Mouse (Mus musculus): Measurements from ENCODE around the gene Tmigd3.
"Not testable (repeated sequence)": the region's sequence is repeated elsewhere in the genome, so short reads cannot be mapped to it uniquely, and the experiment has no call there.

Tmigd3 gene

DNA sequence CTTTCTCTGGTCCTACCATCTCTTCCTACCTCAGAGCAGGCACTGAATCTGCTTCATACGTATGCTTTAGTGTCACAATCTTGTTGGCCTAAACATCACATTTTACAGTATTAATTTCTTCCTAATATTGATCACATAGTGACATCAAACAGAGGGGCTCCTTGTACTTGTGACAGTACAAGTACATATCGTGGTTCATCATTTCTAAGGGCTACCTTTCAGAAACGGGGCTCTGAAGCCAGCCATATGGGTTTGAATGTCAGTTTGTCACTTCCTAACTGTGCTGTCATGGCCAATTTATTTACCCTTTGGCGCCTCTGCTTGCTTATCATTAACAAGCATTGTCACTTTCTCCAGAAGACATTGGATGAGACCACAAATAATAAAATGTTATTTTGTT is 30.8 kb downstream of the Tmigd3 start:
- DNase-seq (ENCODE audit: low spot score in 2 of 2): no peak

DNA sequence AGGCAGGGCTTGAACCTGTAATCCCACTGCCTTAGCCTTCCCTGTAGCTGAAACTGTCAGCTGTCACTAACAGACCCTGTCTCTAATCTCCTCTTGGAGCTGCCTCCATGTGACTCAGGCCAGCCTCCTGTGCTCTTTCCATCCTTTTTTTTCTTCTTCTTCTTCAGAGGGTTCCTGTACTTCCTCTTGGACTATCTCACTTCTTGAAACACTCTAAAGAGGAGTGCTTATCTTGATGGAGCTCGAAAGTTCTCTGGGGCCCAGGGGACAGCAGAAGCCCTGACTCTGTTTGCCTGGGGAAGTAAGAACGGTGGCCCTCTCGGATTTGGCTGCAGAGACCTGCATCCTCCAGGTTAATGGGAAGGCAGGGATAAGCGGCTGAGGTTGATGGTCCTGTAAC is 33.5 kb downstream of the Tmigd3 start:
- DNase-seq (ENCODE audit: low spot score in 2 of 2): no peak

DNA sequence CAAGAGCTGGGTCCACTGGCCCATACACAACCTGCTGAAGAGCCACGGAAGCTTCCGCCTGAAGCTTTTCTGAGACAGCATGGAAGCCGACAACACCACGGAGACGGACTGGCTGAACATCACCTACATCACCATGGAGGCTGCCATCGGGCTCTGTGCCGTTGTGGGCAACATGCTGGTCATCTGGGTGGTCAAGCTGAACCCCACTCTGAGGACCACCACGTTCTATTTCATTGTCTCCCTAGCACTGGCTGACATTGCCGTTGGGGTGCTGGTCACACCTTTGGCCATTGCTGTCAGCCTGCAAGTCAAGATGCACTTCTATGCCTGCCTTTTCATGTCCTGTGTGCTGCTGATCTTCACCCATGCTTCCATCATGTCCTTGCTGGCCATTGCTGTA is 34.0 kb downstream of the Tmigd3 start:
- DNase-seq (ENCODE audit: low spot score in 2 of 2): no peak

DNA sequence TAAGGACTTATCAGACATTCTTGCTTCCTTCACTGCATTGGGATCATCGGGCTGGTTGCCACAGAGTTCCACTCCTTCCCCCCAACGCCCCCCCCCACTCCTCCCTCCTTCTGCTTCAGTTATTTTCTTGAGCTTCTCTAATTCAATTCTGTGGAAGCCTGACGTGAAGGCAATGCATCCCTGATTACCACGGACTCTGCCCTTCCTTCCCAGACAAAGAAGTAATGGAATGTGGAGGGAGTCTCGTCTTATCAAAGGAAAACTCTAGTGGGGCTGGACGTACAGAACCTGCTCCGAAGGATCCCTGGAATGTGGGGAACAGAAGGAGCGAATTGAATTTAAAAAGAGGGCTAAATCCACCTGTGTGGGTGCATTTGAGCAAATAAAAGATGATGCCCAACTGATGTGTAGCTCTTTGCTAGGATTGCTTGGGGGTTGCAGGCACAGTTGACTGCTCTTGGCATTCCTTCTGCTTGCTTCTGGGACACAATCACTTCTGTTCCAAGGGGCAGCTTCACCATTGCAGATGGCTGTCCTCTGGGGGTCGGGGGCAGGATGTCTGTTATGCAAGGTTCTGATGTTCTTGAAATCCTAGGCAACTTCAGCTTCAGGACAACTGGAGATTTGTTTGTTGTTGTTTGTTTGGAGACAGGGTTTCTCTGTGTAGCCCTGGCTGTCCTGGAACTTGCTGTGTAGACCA is 37.4 kb downstream of the Tmigd3 start:
- no peak for DNase-seq (ENCODE audit: low spot score in 2 of 2)

DNA sequence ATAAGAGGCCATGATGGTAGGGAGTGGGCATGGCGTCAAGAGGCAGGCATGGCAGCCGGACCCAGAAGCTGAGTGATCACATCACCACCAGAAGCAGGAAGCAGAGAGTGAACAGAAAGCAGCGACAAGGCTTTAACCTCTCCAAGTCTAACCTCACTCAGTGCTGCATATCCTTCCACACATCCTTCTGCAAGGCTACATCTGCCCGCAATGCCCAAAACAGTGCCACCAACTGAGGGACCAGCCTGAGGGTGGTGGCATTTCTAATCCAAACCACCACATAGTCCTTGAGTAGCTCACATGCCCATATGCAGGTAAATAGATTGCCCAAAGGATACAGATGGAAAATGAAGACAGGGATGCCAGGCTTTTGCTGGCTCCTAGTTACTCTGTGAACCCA is 38.3 kb downstream of the Tmigd3 start:
- DNase-seq (ENCODE audit: low spot score in 2 of 2): no peak

DNA sequence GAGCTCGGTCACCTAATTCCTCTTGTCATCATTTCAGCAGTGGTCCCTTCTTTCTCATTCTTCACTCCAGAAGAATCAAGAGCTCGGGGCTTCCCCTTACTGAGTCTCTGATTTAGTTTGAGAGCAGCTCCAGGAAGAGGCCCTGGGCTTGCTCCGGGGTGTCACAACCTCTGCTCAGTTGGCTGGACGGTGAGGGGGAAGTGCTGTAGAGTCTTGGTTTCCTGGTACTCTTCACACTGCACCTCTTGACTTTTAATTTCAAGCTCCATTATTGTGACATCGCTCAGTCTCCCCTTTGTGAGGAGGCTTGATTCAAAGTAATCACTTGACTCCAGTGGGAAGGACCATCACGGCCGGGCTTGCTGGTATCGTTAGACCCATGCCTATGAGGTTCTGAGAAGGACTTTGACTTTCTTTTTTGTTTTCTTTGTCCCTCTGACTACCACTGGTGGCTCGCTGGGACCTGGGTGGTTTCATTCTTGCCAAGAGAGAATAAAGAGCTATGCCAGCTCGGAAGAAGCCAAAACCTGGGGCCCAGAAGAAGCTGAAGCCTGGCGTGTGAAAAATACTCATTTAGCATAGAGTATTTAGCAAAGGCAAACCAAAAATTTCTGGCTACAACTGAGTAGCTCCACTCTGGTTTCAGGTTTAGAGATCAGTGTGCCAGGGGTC is 40.0 kb downstream of the Tmigd3 start:
- no peak for DNase-seq (ENCODE audit: low spot score in 2 of 2)

DNA sequence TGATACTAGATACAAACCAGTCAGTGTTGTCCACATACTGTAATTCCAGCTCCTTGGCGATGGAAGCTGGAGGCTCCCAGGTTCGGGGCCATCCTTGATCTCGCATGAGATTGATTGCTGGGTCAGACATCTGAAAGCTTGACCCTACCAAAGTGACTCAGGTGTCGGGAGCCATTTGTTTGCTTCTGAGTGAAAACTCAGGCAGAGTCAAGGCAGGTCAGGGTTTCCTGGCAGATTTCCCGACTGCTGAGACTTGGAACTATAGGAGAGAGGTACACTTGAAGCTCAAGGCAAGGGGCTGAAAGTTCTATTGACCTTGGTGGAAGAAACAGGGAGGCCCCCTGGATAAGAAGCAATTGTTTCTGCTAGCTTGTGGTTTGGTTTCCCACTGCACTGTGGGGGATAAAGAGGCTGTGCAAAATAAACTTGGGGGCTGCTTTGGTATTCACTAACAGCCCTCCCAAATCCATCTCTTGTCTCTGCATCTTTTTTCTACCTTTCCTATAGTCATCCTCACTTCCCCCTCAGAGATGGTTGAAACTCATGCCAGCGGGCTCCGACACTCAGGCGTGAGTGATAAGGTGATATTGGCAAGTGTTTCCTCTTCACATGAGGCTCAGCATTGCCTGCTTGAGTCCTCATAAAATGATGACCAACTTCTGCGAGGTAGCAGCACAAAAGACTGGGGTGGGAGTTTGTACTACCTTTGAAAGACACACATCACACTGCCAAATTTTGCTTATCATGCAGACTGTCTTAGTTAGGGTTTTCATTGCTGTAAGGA is 41.6 kb downstream of the Tmigd3 start:
- DNase-seq (ENCODE audit: low spot score in 2 of 2): no peak

DNA sequence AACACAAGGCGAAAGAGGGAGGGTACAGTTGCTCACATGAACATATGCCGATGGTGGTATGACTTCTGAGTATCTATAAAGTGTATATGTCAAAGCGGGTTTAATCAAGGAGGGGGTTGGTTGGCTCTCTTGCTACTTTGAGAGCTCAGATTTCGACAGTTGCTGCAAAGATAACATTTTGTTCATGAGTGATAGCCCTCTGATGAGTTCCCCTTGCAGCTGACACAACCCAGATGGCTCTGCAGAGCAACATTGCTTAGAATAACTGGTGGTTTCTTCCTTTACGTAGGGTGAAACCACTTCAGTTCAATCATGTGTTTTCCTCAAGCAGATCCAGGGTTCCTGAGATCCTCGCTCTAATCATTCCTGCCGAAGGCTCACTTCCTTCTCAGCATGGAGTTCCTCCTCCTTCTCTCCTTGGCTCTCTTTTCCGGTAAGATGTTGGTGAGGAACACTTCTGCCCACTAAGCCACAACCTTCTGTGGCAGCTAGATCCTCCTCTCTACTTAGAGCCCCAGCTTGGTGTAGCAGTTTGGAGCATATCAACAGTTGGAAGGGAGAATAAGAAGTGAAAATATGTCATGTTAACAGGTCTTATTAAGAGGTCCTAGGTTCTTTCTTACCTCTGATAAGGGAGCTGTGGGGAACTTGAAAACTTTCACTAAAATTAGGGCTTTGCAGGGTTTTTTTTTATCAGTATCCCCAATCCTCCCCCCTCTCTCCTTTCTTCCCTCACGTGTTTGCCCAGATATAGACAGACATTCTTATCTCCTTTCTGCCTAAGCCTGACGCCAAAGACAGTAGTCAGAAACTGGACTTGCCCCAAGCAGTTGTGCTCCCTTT is 43.4 kb downstream of the Tmigd3 start:
- no peak for DNase-seq (ENCODE audit: low spot score in 2 of 2)

DNA sequence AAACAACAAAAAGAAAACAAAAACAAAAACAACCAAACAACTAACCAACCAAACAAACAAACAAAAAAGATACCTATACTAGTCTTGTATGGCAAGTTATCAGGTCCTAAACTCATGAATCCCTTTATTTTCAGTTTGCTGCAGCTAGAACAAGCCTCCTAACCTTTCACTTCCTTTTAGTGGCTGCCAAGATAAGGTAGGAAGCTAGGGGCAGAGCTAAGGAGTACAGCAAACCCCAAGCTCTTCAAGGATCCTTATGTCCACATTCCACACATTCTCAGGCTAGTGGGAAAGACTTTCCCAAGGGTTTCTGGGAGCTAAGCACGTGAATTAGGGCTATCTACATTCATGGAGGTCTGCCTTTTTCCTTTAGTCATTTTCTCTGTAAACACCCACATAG is 44.6 kb downstream of the Tmigd3 start:
- DNase-seq (ENCODE audit: low spot score in 2 of 2): no peak

DNA sequence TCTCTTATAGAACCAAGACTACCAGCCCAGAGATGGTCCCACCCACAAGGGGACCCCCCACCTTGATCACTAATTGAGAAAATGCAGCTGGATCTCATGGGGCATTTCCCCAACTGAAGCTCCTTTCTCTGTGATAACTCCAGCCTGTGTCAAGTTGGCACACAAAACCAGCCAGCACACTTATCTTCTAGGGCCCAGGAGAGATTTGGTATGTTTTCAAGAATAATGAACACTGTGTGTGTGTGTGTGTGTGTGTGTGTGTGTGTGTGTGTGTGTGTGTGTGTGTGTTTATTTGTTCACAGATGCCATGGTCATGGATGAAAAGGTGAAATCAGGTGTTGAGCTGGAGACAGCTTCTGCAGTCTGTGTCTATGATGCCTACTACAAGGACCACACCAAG is 45.8 kb downstream of the Tmigd3 start:
- DNase-seq (ENCODE audit: low spot score in 2 of 2): not testable (repeated sequence)

DNA sequence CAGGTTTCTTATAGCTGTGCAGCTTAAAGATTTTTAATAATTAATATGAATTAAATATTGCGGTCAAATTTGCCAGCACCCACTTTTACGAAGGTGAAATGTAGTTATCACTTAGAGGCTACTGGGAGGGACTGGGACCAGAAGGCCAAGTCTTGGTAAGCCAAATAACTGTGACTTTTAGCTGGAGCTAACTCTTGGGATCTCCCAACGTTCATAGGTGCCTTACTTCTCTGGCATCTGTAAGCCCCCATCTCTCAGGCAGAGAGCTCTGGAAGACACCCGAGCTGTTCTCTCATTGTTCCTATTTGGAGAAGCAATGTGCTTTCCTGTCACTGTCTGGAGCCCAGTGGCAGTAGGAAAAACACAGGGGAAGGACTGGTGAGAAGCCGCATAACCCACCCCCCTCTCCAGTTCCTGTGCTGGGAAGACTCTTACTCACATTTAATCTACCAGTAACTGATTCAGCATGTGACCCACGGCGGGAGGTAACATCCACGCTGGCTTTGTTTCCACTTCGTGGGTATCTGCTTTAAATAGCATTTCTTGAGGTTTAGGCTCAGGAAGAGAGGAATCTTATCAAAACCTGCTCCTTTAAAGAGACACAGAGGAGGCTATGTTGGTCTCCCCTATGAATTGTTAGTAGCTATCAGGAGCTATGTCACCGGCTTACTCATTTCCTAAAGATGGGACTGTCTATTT is 47.1 kb downstream of the Tmigd3 start:
- no peak for DNase-seq (ENCODE audit: low spot score in 2 of 2)

DNA sequence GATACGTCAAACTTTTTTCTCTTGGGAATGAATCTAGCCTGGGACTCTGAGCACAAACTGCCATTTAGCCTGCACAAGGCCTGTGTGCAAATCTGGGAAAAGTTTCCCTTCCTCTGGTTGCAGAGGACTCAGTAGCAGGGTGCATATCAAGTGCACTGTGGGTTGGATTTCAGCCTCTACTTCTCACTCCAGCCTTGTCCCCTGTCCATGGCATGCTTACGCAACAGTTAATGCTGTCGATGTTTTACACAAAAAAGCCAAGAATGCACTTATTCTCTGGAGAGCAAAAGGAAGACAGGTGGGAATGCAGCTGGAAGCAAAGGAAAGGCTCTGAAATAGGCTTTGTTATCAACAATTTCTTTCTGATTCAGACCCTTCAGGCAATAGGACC is 47.6 kb downstream of the Tmigd3 start:
- DNase-seq (ENCODE audit: low spot score in 2 of 2): no peak

DNA sequence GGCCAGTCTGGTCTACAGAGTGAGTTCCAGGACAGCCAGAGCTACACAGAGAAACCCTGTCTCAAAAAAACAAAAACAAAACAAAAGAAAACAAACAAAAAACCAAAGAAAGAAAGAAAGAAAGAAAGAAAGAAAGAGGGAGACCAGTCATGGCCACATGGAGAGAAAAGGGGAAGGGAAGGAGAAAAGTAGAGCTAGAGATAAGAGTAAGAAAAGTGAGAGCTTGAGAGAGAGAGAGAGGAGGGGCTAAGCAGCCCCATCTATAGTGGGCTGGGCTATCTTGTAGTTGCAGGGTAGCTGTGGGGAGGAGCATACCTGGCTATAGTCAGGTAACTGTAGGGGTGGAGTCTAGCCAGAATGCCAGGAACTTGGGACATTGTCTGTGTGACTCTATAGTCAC is 50.0 kb downstream of the Tmigd3 start:
- not testable (repeated sequence) for DNase-seq (ENCODE audit: low spot score in 2 of 2)

DNA sequence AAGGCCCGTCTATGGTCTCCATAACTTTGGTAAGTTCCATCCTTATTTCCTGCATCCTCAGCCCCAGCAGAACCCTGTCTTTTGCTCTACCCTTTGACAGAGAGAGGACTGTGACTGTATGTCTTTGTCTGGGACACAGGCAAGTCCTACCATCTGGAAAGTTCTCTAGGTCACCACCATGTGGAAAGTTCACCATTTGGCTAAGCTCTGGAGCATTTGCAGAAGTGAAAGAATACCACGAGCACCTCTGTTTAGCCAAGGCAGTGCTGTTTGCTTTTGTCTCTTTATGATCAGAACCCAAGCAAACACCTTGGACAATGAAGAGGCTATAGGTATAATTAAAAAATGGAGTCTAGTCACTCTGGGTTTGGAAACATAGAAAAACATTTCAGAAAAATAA is 51.3 kb downstream of the Tmigd3 start:
- DNase-seq (ENCODE audit: low spot score in 2 of 2): no peak

DNA sequence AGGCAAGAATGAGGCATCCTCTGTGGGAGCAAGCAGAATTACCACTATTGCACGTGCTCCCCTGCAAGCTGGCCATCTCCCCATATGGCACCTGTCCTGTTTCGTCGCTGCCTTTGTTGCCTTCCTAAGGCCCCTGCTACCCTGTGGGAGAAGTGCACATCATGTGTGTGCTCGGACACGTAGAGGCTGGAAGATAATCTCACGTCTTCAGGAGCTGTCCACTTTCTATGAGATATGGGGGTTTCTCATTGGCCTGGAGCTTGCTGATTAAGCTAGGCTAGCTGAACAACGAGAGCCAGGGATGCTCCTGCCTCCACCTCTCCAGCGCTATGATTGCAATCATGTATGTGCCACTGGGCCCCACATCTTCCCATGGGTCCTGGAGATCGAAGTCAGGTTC is 53.9 kb downstream of the Tmigd3 start:
- DNase-seq (ENCODE audit: low spot score in 2 of 2): no peak

DNA sequence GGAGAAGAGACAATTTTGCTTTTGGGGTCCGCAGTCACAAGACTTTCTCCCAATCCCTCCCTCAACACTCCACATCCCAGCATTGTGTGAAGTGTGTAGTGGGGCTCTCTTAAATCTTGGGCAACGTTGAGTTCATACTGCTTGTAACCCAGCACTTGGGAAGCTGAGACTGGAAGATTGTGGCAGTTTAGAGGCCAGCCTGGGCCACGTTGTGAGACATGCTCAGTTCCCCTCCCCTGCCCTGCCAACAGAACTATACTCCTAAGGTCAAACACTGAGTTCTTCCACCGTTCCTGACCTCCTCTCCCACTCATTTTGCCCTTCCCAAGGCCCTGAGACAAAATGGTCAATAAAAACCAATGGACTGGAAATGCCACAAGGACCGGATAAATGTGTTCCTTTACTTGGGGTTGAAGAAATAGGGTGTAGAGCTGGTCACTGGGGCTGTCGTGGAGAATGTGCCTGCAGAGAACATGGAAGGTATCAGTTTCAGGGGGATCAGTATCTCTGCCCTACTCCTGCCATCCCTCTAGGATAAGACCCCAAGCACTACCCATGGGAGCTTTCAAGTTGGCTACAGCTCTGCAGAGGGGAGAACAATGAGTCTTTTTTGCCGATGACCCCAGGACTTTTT is 57.0 kb downstream of the Tmigd3 start:
- no peak for DNase-seq (ENCODE audit: low spot score in 2 of 2)

DNA sequence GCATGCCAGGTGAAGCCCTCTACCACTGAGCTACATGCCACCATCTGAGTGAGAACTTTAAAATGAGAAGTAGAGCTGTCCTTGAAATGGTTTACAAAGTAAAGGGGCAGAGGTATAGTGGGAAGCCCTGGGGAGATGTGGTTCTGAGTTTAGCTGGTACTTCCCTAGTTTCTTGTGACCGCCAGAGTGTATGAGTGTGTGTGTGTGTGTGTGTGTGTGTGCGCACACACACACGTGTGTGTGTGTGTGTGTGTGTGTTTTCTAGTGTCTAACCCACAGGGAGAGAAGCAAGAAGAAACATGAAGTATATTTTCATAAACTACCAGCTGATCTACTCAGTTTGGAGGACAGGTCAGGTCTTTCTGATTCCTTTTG is 57.5 kb downstream of the Tmigd3 start:
- no peak for DNase-seq (ENCODE audit: low spot score in 2 of 2)

DNA sequence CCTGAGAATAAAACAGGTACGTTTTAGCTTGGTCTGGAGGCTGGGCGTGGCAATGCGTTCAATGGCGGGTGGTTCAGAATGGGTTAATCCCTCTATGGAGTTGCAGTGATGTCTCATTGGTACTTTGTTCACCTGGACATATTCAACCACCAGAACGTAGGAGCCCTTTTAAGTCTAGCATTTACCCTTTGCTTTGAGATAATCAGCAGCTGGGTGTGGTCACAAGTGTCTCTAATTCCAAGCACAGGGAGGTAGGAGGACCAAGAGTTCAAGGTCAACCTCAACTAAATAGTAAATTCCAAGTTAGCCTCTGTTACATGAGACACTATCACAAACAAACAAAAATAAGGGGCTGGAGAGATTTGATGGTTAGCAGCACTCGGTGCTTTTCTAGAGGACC is 58.1 kb downstream of the Tmigd3 start:
- no peak for DNase-seq (ENCODE audit: low spot score in 2 of 2)

DNA sequence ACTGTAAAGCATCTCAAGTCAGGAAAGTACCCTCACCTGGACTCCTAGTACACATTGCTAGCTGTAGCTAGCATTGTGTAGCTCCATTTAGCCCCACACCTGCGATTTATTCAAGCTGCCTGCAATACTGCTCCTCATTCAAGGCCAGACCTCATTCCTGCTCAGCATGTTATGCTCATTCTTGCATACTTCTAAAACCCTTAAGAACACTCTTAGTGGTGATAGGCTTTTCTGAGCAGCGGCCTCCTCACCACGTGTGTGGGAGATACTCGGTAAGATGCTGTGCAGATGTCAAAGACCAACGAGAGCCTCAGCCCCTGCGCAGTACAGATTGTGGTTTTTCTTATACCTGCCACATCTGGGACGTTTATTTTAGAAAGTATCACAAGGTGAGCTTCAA is 59.1 kb downstream of the Tmigd3 start:
- DNase-seq (ENCODE audit: low spot score in 2 of 2): no peak

DNA sequence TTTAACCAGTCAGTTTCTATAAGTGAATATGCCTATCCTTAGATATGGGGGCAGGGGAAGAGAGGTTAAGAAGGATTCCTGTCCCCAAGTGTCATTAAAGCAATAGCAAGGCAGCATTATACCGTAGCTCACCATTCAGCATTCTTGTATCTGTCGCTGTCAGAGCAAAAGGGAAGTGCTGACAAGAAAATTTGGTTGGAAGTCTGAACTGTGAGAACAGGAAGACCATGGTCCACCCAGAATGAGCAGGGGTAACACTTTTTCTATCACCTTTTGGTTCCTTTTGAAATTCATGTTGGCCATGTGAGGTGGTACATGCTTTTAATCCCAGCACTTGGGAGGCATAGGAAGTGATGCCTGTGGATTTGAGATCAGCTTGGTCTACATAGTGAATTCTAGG is 60.4 kb downstream of the Tmigd3 start:
- no peak for DNase-seq (ENCODE audit: low spot score in 2 of 2)
